Mouse (Mus musculus): ENCODE results near the gene Sirt6. TPM values are rescaled to one million over a fixed set of nuclear protein-coding genes. Genes with fewer than 3 reads are reported as not detected.
A peak's percentile ranks its signal among the peaks of the same experiment; 100 is the strongest.

Sirt6 gene
- polyA plus RNA-seq, 1 experiment from 2014 or later = 27.0 TPM

GRCm38 (mm10) chr10:81638101-81638500, 10.5 kb upstream of the Sirt6 start:
- H3K9me3 ChIP-seq (replicated peaks; ENCODE audit: low read length) = no peaks in the 10 kb centered on the region
- H3K9ac ChIP-seq (ENCODE audit: low read depth, low read length) = no peak overlapping the region
- ATAC-seq (replicated peaks; ENCODE audit: low FRiP score, low read depth) (no peak), DNase-seq (ENCODE audit: low spot score) (no peak)
- H3K4me3 ChIP-seq (replicated peaks; ENCODE audit: low read depth, low read length) = no peak overlapping the region
- H3K27ac ChIP-seq = no peak overlapping the region
- peaks cover 17% of the 10 kb centered on the region; the same call in 1 of the 2 replicates for H3K4me1 ChIP-seq (replicated peaks; ENCODE audit: insufficient read depth, low read length)
- 74% methylated on average over 6 of the region's 6 CpGs for WGBS
- no peaks in the 10 kb centered on the region for H3K27me3 ChIP-seq (ENCODE audit: insufficient read depth, low read length)
- H3K36me3 ChIP-seq (ENCODE audit: insufficient read depth, low read length) = no peaks in the 10 kb centered on the region
- no peak overlapping the region for H3K4me2 ChIP-seq (ENCODE audit: low read length)
- TF ChIP-seq CTCF (IDR thresholded peaks at IDR 0.05; ENCODE audit: low read depth) = no peak

DNA sequence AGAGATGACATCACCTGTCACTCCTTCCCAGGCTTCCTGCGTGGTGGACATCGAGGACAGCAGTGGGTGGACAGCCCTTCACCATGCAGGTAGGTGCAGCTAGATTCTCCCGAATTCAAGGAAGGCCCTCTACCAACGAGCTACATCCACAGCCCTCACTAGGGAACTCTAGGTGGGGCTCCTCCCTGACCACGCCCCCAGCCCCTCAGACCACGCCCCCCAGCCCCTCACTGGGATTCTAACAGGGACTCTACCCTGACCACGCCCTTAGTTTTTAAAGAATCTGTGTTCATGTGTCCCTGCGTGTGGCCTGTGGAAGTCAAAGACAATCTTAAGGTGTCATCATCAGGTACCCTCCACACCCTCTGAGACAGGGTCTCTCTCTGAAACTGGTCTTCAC, 8.7 kb upstream of the Sirt6 start:
- no peak for ATAC-seq (replicated peaks; ENCODE audit: low FRiP score, low read depth)
- no peak for TF ChIP-seq CTCF (IDR thresholded peaks at IDR 0.05; ENCODE audit: low read depth)
- no peak overlapping the region for H3K4me2 ChIP-seq (ENCODE audit: low read length)
- H3K27me3 ChIP-seq (ENCODE audit: insufficient read depth, low read length) = no peaks in the 10 kb centered on the region
- H3K9ac ChIP-seq (ENCODE audit: low read depth, low read length) = no peak overlapping the region
- H3K9me3 ChIP-seq (replicated peaks; ENCODE audit: low read length) = no peaks in the 10 kb centered on the region
- peaks cover 6% of the 10 kb centered on the region; the same call in 1 of the 2 replicates for H3K4me1 ChIP-seq (replicated peaks; ENCODE audit: insufficient read depth, low read length)
- WGBS = 25% methylated on average over 8 of the region's 8 CpGs
- H3K4me3 ChIP-seq (replicated peaks; ENCODE audit: low read depth, low read length) = no peak overlapping the region
- no peaks in the 10 kb centered on the region for H3K36me3 ChIP-seq (ENCODE audit: insufficient read depth, low read length)
- DNase-seq (ENCODE audit: low spot score) = no peak
- no peak overlapping the region for H3K27ac ChIP-seq

GRCm38 (mm10) chr10:81633253-81634099, 5.9 kb upstream of the Sirt6 start:
- Histone ChIP-seq H3K4me1 (replicated peaks; ENCODE audit: insufficient read depth, low read length) (peaks cover 6% of the 10 kb centered on the region; the same call in 1 of the 2 replicates), H3K4me3 (replicated peaks; ENCODE audit: low read depth, low read length) (peak overlapping the region; percentile 40), H3K9ac (ENCODE audit: low read depth, low read length) (peak overlapping the region; percentile 65), H3K27ac (peak overlapping the region; percentile 79), H3K9me3 (replicated peaks; ENCODE audit: low read length) (no peaks in the 10 kb centered on the region), H3K36me3 (ENCODE audit: insufficient read depth, low read length) (no peaks in the 10 kb centered on the region), H3K27me3 (ENCODE audit: insufficient read depth, low read length) (no peaks in the 10 kb centered on the region), H3K4me2 (ENCODE audit: low read length) (peak overlapping the region; percentile 86)
- ATAC-seq (replicated peaks; ENCODE audit: low FRiP score, low read depth) = peak; percentile 92
- 0 out of 2 replicates have a peak, but pooled peaks have one; percentile 16 for TF ChIP-seq CTCF (IDR thresholded peaks at IDR 0.05; ENCODE audit: low read depth)
- WGBS = 3% methylated on average over 36 of the region's 37 CpGs
- peak; percentile 96 for DNase-seq (ENCODE audit: low spot score)

DNA sequence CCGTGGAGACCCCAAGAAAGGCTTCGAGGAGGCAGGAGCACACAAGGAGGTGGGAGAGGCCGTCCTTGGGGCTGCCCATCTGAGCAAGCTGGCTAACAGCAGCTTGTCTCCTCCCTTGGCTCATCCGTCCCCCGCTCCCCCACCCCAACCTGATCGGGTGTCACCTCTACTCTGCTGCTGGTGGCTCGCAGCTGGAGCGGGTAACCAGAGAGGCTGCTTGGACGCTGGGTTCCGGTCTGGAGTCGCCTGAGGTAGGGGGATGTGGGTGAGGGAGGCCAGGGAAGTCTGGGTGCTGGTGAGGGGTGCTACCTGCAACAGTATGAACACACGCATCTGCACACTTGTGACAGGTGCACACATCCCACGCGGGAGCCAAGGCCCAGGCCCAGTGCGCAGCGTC, 793 bp upstream of the Sirt6 start, which contains the start of gene Ankrd24:
Gene Ankrd24, plus strand, starts transcription at position 151 of the 400 bp plus-strand sequence.
- 66% methylated on average over 16 of the region's 16 CpGs for WGBS
- Histone ChIP-seq H3K9ac (ENCODE audit: low read depth, low read length) (peak within 1 kb of the TSS; percentile 72), H3K4me1 (replicated peaks; ENCODE audit: insufficient read depth, low read length) (no peaks in the 10 kb centered on the region; the same call in 1 of the 2 replicates), H3K27me3 (ENCODE audit: insufficient read depth, low read length) (no peaks in the 10 kb centered on the region), H3K27ac (peak within 1 kb of the TSS; percentile 87), H3K36me3 (ENCODE audit: insufficient read depth, low read length) (peaks cover 17% of the 10 kb centered on the region; the same call in 1 of the 2 replicates), H3K4me3 (replicated peaks; ENCODE audit: low read depth, low read length) (peak within 1 kb of the TSS; percentile 69), H3K9me3 (replicated peaks; ENCODE audit: low read length) (no peaks in the 10 kb centered on the region), H3K4me2 (ENCODE audit: low read length) (peak within 1 kb of the TSS; percentile 83)
- DNase-seq (ENCODE audit: low spot score) (peak; percentile 69), ATAC-seq (replicated peaks; ENCODE audit: low FRiP score, low read depth) (0 out of 2 replicates have a peak, but pooled peaks have one; percentile 6)
- TF ChIP-seq CTCF (IDR thresholded peaks at IDR 0.05; ENCODE audit: low read depth) = no peak

- H3K27me3 ChIP-seq (ENCODE audit: insufficient read depth, low read length) = no peaks in the 10 kb centered on the region
- H3K36me3 ChIP-seq (ENCODE audit: insufficient read depth, low read length) = peaks cover 17% of the 10 kb centered on the region; the same call in 1 of the 2 replicates
- H3K9ac ChIP-seq (ENCODE audit: low read depth, low read length) = peak overlapping the region; percentile 72
- peak overlapping the region; percentile 69 for H3K4me3 ChIP-seq (replicated peaks; ENCODE audit: low read depth, low read length)
- H3K4me2 ChIP-seq (ENCODE audit: low read length) = peak overlapping the region; percentile 83
- H3K4me1 ChIP-seq (replicated peaks; ENCODE audit: insufficient read depth, low read length) = no peaks in the 10 kb centered on the region
- 34% methylated on average over 7 of the region's 7 CpGs for WGBS
- DNase-seq (ENCODE audit: low spot score) = peak; percentile 15
- peak overlapping the region; percentile 87 for H3K27ac ChIP-seq
- ATAC-seq (replicated peaks; ENCODE audit: low FRiP score, low read depth) = peak; percentile 18; the same call in 1 of the 2 replicates
- H3K9me3 ChIP-seq (replicated peaks; ENCODE audit: low read length) = no peaks in the 10 kb centered on the region
- no peak for TF ChIP-seq CTCF (IDR thresholded peaks at IDR 0.05; ENCODE audit: low read depth)
Observed at GRCm38 (mm10) chr10:81627836-81628220, 231 bp upstream of the Sirt6 start.

- ATAC-seq (replicated peaks; ENCODE audit: low FRiP score, low read depth) (peak; percentile 6), DNase-seq (ENCODE audit: low spot score) (no peak)
- Histone ChIP-seq H3K9ac (ENCODE audit: low read depth, low read length) (peak overlapping the region; percentile 72), H3K4me1 (replicated peaks; ENCODE audit: insufficient read depth, low read length) (no peaks in the 10 kb centered on the region), H3K36me3 (ENCODE audit: insufficient read depth, low read length) (peaks cover 23% of the 10 kb centered on the region; the same call in 1 of the 2 replicates), H3K27me3 (ENCODE audit: insufficient read depth, low read length) (no peaks in the 10 kb centered on the region), H3K4me3 (replicated peaks; ENCODE audit: low read depth, low read length) (peak overlapping the region; percentile 69), H3K4me2 (ENCODE audit: low read length) (peak overlapping the region; percentile 83), H3K27ac (peak overlapping the region; percentile 87; the same call in 1 of the 2 replicates), H3K9me3 (replicated peaks; ENCODE audit: low read length) (no peaks in the 10 kb centered on the region)
- no peak for TF ChIP-seq CTCF (IDR thresholded peaks at IDR 0.05; ENCODE audit: low read depth)
- 83% methylated on average over 22 of the region's 22 CpGs for WGBS
Observed at GRCm38 (mm10) chr10:81626101-81626993, 1.2 kb downstream of the Sirt6 start.
